ENCODE assay signal across 8 mouse cellular contexts in the genomic region with DNA sequence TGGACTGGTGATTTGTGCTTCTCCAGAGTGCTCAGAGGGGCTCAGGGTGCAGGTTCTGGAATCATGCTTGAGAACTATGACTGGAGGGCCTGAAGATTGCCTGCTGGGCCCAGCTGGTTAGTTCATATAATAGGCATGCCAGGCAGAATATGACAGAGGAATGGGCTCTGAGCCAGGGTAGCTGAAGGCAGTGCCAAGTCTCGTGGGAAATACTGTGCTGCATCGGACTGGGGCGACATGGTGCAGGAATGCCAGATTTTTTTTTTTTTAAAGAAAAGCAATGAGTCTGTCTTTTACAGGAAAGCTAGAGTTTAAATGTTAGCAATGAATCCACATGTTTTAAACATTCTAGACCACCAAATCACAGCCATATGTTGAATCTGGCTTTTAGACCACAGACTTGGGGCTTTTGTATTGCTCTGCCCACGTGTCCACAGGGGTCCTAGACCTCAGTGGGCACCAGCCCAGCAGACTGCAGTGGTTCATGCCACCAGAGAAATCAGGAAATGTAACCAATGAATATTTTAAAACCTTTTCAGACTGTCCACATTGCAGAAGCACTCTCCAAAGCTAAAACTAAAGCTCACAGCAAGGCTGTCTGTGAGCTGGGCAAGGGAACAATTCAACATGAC. TPM values are rescaled to one million over a fixed set of nuclear protein-coding genes. Genes with fewer than 3 reads are reported as not detected.
DNase-seq lines count a peak whose midpoint lies in the region; ATAC-seq lines count a peak whose summit lies in the region.

No protein-coding gene starts in this region.

- peaks cover 18% of the 10 kb centered on the region for H3K4me1 ChIP-seq in hindbrain, embryonic 12.5 days
- peaks cover 12% of the 10 kb centered on the region for H3K4me1 ChIP-seq in hindbrain, embryonic 10.5 days (replicated peaks)
- H3K4me1 ChIP-seq in embryonic facial prominence, embryonic 14.5 days (ENCODE audit: control insufficient read depth, insufficient read depth, low read length) = peaks cover 24% of the 10 kb centered on the region

- peak; percentile 43 for ATAC-seq in hindbrain, embryonic 12.5 days (ENCODE audit: low FRiP score)
- ATAC-seq in embryonic facial prominence, embryonic 14.5 days (ENCODE audit: low read depth) = peak; percentile 84
- no peak for ATAC-seq in monocyte, adult 5-6 weeks (replicated peaks; ENCODE audit: insufficient number of reproducible peaks, low FRiP score, low TSS enrichment, poor library complexity, severe bottlenecking)

- no peaks in the 10 kb centered on the region for H3K36me3 ChIP-seq in hindbrain, embryonic 12.5 days
- no peaks in the 10 kb centered on the region for H3K36me3 ChIP-seq in hindbrain, embryonic 10.5 days
- H3K36me3 ChIP-seq in embryonic facial prominence, embryonic 14.5 days (ENCODE audit: control insufficient read depth, insufficient read depth, low read length) = no peaks in the 10 kb centered on the region

- H3K9me3 ChIP-seq in hindbrain, embryonic 12.5 days (replicated peaks) = no peaks in the 10 kb centered on the region
- H3K9me3 ChIP-seq in hindbrain, embryonic 10.5 days = no peaks in the 10 kb centered on the region
- H3K9me3 ChIP-seq in embryonic facial prominence, embryonic 14.5 days (ENCODE audit: control insufficient read depth, low read length) = no peaks in the 10 kb centered on the region

- H3K27ac ChIP-seq in hindbrain, embryonic 12.5 days = no peak overlapping the region
- no peak overlapping the region for H3K27ac ChIP-seq in hindbrain, embryonic 10.5 days
- peak overlapping the region; percentile 67 for H3K27ac ChIP-seq in embryonic facial prominence, embryonic 14.5 days (replicated peaks; ENCODE audit: low read depth, low read length)

- no peak overlapping the region for H3K4me3 ChIP-seq in hindbrain, embryonic 12.5 days
- no peak overlapping the region for H3K4me3 ChIP-seq in hindbrain, embryonic 10.5 days
- no peak overlapping the region for H3K4me3 ChIP-seq in embryonic facial prominence, embryonic 14.5 days (ENCODE audit: low read depth, low read length)

- no peak for DNase-seq in hindbrain, embryonic 10.5 days (ENCODE audit: low spot score)
- DNase-seq in adrenal gland, postnatal 10 days = peak; percentile 85
- DNase-seq in embryonic facial prominence, embryonic 14.5 days (ENCODE audit: low spot score) = peak; percentile 84
- DNase-seq in kidney, postnatal 4 days = peak; percentile 12 to 21
- DNase-seq in lung, postnatal 25 days (ENCODE audit: low spot score) = peak; percentile 5
- DNase-seq in spleen, postnatal 36 days (ENCODE audit: low spot score in 2 of 2) = no peak

- no peak overlapping the region for H3K9ac ChIP-seq in hindbrain, embryonic 12.5 days
- no peak overlapping the region for H3K9ac ChIP-seq in embryonic facial prominence, embryonic 14.5 days (ENCODE audit: low read depth, low read length)

- H3K4me2 ChIP-seq in hindbrain, embryonic 12.5 days (replicated peaks) = no peak overlapping the region
- no peak overlapping the region for H3K4me2 ChIP-seq in embryonic facial prominence, embryonic 14.5 days (ENCODE audit: low read depth, low read length)

- 49% methylated on average over 4 of the region's 4 CpGs for WGBS in hindbrain, embryonic 12.5 days
- 81% methylated on average over 4 of the region's 4 CpGs for WGBS in hindbrain, embryonic 10.5 days
- WGBS in embryonic facial prominence, embryonic 14.5 days = 7% methylated on average over 4 of the region's 4 CpGs

- no peaks in the 10 kb centered on the region for H3K27me3 ChIP-seq in hindbrain, embryonic 12.5 days
- no peaks in the 10 kb centered on the region for H3K27me3 ChIP-seq in hindbrain, embryonic 10.5 days (ENCODE audit: insufficient read depth, poor library complexity, severe bottlenecking)
- H3K27me3 ChIP-seq in embryonic facial prominence, embryonic 14.5 days (replicated peaks; ENCODE audit: control insufficient read depth, insufficient read depth, low read length) = no peaks in the 10 kb centered on the region

RNA-seq across cellular contexts. Expression of a gene that starts 33.8 kb away (rescaled TPM):
- polyA plus RNA-seq in hindbrain, embryonic 12.5 days (2016; fragmentation: Nextera tagmentation; extraction: Ambion mirVana) = 2.7 TPM in 2 replicates
- 1.3 and 1.6 TPM in 2 replicates for polyA plus RNA-seq in hindbrain, embryonic 10.5 days (2016; fragmentation: Nextera tagmentation; extraction: Ambion mirVana)
- total RNA-seq in adrenal gland, postnatal 10 days (2021) = under 1 TPM in 1 of 2 experiments, not detected in 1; 0.30 TPM
- polyA plus RNA-seq in embryonic facial prominence, embryonic 14.5 days (2014; fragmentation: Nextera tagmentation; extraction: Ambion mirVana) = 0.46 and 0.90 TPM in 2 replicates
- total RNA-seq in monocyte, adult 5-6 weeks (2017) = 0.38 to 1.9 TPM (median 1.3 TPM) in 3 replicates

Comparison
In these comparisons a context has a peak if more than half of its experiments do, and no peak if none do; other contexts are left out.
1. DNase-seq: peak in adrenal gland, postnatal 10 days (single experiment), embryonic facial prominence, embryonic 14.5 days (single experiment), kidney, postnatal 4 days (2 of 2) and lung, postnatal 25 days (single experiment); none in hindbrain, embryonic 10.5 days (single experiment) and spleen, postnatal 36 days (0 of 2).